ENCODE assay signal across 9 mouse cellular contexts in the genomic region with DNA sequence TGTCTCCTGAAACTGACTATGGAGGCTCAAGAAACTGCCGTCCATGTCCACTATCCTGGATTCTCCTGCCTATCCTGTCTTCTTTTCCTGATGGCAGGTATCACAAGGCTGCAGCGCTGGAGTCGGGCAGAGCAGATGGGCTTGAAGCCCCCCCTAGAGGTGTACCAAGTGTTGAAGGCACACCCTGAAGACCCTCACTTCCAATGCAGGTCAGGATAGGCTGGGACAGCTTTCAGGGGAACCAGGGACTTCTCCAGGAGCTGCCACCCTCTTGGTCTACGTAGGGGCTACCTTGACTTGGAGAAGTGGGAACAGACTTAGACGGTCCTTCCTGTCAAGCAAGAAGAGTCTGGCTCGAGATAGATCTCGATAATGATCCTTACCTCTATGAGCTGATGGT. TPM values are rescaled to one million over a fixed set of nuclear protein-coding genes. Genes with fewer than 3 reads are reported as not detected.
A peak's percentile ranks its signal among the peaks of the same experiment; 100 is the strongest.
DNase-seq lines count a peak whose midpoint lies in the region; ATAC-seq lines count a peak whose summit lies in the region.
"Had no signal": no experiment of that assay in that cellular context is flagged by ENCODE, and none has a peak within 500 bp of the region (broad histone marks: within the 10 kb centered on the region; RNA-seq: fewer than 3 reads in every experiment).

No protein-coding gene starts in this region.

- H3K36me3 ChIP-seq in erythroblast, embryonic 14.5 days (ENCODE audit: control insufficient read depth) = no peaks in the 10 kb centered on the region
- H3K36me3 ChIP-seq in megakaryocyte, embryonic 14.5 days (replicated peaks; ENCODE audit: low read length) = peaks cover 10% of the 10 kb centered on the region
- no peaks in the 10 kb centered on the region for H3K36me3 ChIP-seq in liver, embryonic 15.5 days (replicated peaks)

- 61% methylated on average over 7 of the region's 7 CpGs for WGBS in liver, embryonic 15.5 days (ENCODE audit: insufficient replicate concordance)

- H3K9ac ChIP-seq in liver, embryonic 15.5 days = 0 out of 2 replicates have a peak overlapping the region, but pooled peaks have one; percentile 67

- peak overlapping the region; percentile 80 for H3K4me3 ChIP-seq in erythroblast, embryonic 14.5 days (replicated peaks)
- H3K4me3 ChIP-seq in megakaryocyte, embryonic 14.5 days (replicated peaks) = peak overlapping the region; percentile 95
- H3K4me3 ChIP-seq in liver, embryonic 15.5 days (replicated peaks) = peak overlapping the region; percentile 66; the same call in 1 of the 2 replicates

- peaks cover 43% of the 10 kb centered on the region for H3K4me1 ChIP-seq in erythroblast, embryonic 14.5 days (ENCODE audit: control insufficient read depth)
- peaks cover 62% of the 10 kb centered on the region for H3K4me1 ChIP-seq in megakaryocyte, embryonic 14.5 days
- peaks cover 42% of the 10 kb centered on the region for H3K4me1 ChIP-seq in liver, embryonic 15.5 days (replicated peaks)

- H3K4me2 ChIP-seq in liver, embryonic 15.5 days = peak overlapping the region; percentile 85

- DNase-seq in T-cell, adult 2 months (ENCODE audit: low spot score) = no peak
- DNase-seq in yolk sac, embryonic 10.5 days (ENCODE audit: low spot score) = no peak
- DNase-seq in embryo, embryonic 11 days = no peak

- ATAC-seq in erythroblast, adult 5-6 weeks (replicated peaks; ENCODE audit: low FRiP score, poor library complexity, severe bottlenecking) = no peak
- ATAC-seq in megakaryocyte, adult 5-6 weeks (ENCODE audit: poor library complexity, severe bottlenecking) = no peak
- ATAC-seq in liver, embryonic 15.5 days (ENCODE audit: insufficient read depth) = no peak

- H3K27me3 ChIP-seq in erythroblast, embryonic 14.5 days (ENCODE audit: control insufficient read depth) = peaks cover 10% of the 10 kb centered on the region
- H3K27me3 ChIP-seq in megakaryocyte, embryonic 14.5 days (replicated peaks) = peaks cover 5% of the 10 kb centered on the region
- peaks cover 21% of the 10 kb centered on the region for H3K27me3 ChIP-seq in liver, embryonic 15.5 days

- H3K27ac ChIP-seq in liver, embryonic 15.5 days (replicated peaks) = no peak overlapping the region

- no peaks in the 10 kb centered on the region for H3K9me3 ChIP-seq in erythroblast, embryonic 14.5 days (ENCODE audit: control insufficient read depth, low read length)
- peaks cover 4% of the 10 kb centered on the region; the same call in 1 of the 2 replicates for H3K9me3 ChIP-seq in megakaryocyte, embryonic 14.5 days
- H3K9me3 ChIP-seq in liver, embryonic 15.5 days (replicated peaks) = no peaks in the 10 kb centered on the region

RNA-seq across cellular contexts. Expression of gene Pold4, which starts 1.0 kb away (rescaled TPM):
- polyA plus RNA-seq in erythroblast, embryonic 14.5 days (2012) = 0.49 and 0.74 TPM in 2 replicates
- 23.6 and 25.4 TPM in 2 replicates for total RNA-seq in erythroblast, adult 5-6 weeks (2015; ENCODE audit: low replicate concordance)
- 8.8 and 30.3 TPM in 2 replicates for total RNA-seq in erythroblast, adult 5-6 weeks (2017; ENCODE audit: low replicate concordance)
- 67.5 and 91.7 TPM in 2 replicates for polyA plus RNA-seq in megakaryocyte, embryonic 14.5 days (2012; ENCODE audit: insufficient read depth, low replicate concordance)
- 98.9 and 105 TPM in 2 replicates for total RNA-seq in megakaryocyte, adult 5-6 weeks (2015)
- total RNA-seq in megakaryocyte, adult 5-6 weeks (2017) = 102 and 122 TPM in 2 replicates
- polyA plus RNA-seq in liver, embryonic 15.5 days (2015; fragmentation: Nextera tagmentation; extraction: Ambion mirVana) = 13.1 and 15.0 TPM in 2 replicates

RNA-seq across cellular contexts. Expression of gene AC109138.7, which starts 18.5 kb away (rescaled TPM):
- polyA plus RNA-seq in erythroblast, embryonic 14.5 days (2012) = 0.22 TPM in 1 of 2 replicates, not detected in the other
- total RNA-seq in erythroblast, adult 5-6 weeks (2015; ENCODE audit: low replicate concordance) = not detected in 2 replicates
- total RNA-seq in erythroblast, adult 5-6 weeks (2017; ENCODE audit: low replicate concordance) = not detected in 2 replicates
- 8.5 and 73.0 TPM in 2 replicates for polyA plus RNA-seq in megakaryocyte, embryonic 14.5 days (2012; ENCODE audit: insufficient read depth, low replicate concordance)
- total RNA-seq in megakaryocyte, adult 5-6 weeks (2015) = not detected in 2 replicates
- not detected in 2 replicates for total RNA-seq in megakaryocyte, adult 5-6 weeks (2017)
- polyA plus RNA-seq in liver, embryonic 15.5 days (2015; fragmentation: Nextera tagmentation; extraction: Ambion mirVana) = not detected in 2 replicates
- polyA plus RNA-seq: limb, embryonic 11.5 days had no signal

RNA-seq across cellular contexts. Expression of gene Clcf1, which starts 18.6 kb away (rescaled TPM):
- polyA plus RNA-seq in erythroblast, embryonic 14.5 days (2012) = not detected in 2 replicates
- 0.38 TPM in 1 of 2 replicates, not detected in the other for total RNA-seq in erythroblast, adult 5-6 weeks (2015; ENCODE audit: low replicate concordance)
- total RNA-seq in erythroblast, adult 5-6 weeks (2017; ENCODE audit: low replicate concordance) = not detected in 2 replicates
- 0.09 and 2.0 TPM in 2 replicates for polyA plus RNA-seq in megakaryocyte, embryonic 14.5 days (2012; ENCODE audit: insufficient read depth, low replicate concordance)
- 1.4 and 2.9 TPM in 2 replicates for total RNA-seq in megakaryocyte, adult 5-6 weeks (2015)
- total RNA-seq in megakaryocyte, adult 5-6 weeks (2017) = 0.40 and 2.2 TPM in 2 replicates
- polyA plus RNA-seq in liver, embryonic 15.5 days (2015; fragmentation: Nextera tagmentation; extraction: Ambion mirVana) = 0.38 and 0.56 TPM in 2 replicates

RNA-seq across cellular contexts. Expression of gene Rad9a, which starts 31.2 kb away (rescaled TPM):
- polyA plus RNA-seq in erythroblast, embryonic 14.5 days (2012) = 2.6 and 3.9 TPM in 2 replicates
- total RNA-seq in erythroblast, adult 5-6 weeks (2015; ENCODE audit: low replicate concordance) = 12.7 and 23.2 TPM in 2 replicates
- total RNA-seq in erythroblast, adult 5-6 weeks (2017; ENCODE audit: low replicate concordance) = 9.1 and 15.7 TPM in 2 replicates
- 22.1 and 24.3 TPM in 2 replicates for polyA plus RNA-seq in megakaryocyte, embryonic 14.5 days (2012; ENCODE audit: insufficient read depth, low replicate concordance)
- 32.8 and 36.7 TPM in 2 replicates for total RNA-seq in megakaryocyte, adult 5-6 weeks (2015)
- total RNA-seq in megakaryocyte, adult 5-6 weeks (2017) = 21.4 and 22.8 TPM in 2 replicates
- 15.6 and 16.5 TPM in 2 replicates for polyA plus RNA-seq in liver, embryonic 15.5 days (2015; fragmentation: Nextera tagmentation; extraction: Ambion mirVana)

RNA-seq across cellular contexts. Expression of gene Ssh3, which starts 36.3 kb away (rescaled TPM):
- 0.19 and 0.24 TPM in 2 replicates for polyA plus RNA-seq in erythroblast, embryonic 14.5 days (2012)
- total RNA-seq in erythroblast, adult 5-6 weeks (2015; ENCODE audit: low replicate concordance) = 0.42 and 3.8 TPM in 2 replicates
- 3.0 and 3.2 TPM in 2 replicates for total RNA-seq in erythroblast, adult 5-6 weeks (2017; ENCODE audit: low replicate concordance)
- polyA plus RNA-seq in megakaryocyte, embryonic 14.5 days (2012; ENCODE audit: insufficient read depth, low replicate concordance) = 16.5 and 28.6 TPM in 2 replicates
- 15.9 and 16.5 TPM in 2 replicates for total RNA-seq in megakaryocyte, adult 5-6 weeks (2015)
- 17.2 and 19.8 TPM in 2 replicates for total RNA-seq in megakaryocyte, adult 5-6 weeks (2017)
- polyA plus RNA-seq in liver, embryonic 15.5 days (2015; fragmentation: Nextera tagmentation; extraction: Ambion mirVana) = 2.0 and 2.3 TPM in 2 replicates
